Mouse (Mus musculus): ENCODE measurements around the gene Pkd2l1.

- TF ChIP-seq CTCF (IDR thresholded peaks at IDR 0.05) (no peak), EP300 (IDR thresholded peaks at IDR 0.05) (no peak)
Observed at GRCm38 (mm10) chr19:44153781-44154180, 38.5 kb downstream of the Pkd2l1 start.

Data from lung, postnatal 0 days (tissue).